Mouse (Mus musculus): ENCODE results near the gene Tmem150c.

DNA sequence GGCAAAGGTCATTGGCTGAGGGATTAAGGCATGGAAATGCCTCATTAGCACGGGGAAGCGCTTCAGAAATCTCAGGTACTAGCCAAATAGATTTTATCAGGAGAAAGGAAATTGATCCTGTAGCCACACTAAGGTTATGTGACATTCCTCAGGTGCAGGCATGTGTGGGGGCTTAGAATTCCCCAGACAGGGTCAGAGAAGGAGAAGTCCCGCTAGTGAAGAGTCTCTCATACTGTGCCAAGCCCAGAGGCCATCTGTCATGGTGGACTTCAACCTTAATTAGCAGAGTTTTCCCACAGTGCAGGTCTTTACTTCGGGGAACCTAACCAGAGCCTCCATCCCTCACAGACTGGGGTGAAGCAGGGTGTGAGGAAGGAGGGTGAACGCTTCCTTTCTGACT is 62.7 kb downstream of the Tmem150c start:
- TF ChIP-seq CTCF (IDR thresholded peaks at IDR 0.05; ENCODE audit: low read depth, low read length) (no peak), POLR2A (IDR thresholded peaks at IDR 0.05; ENCODE audit: extremely low read depth, insufficient read depth, low read length) (no peak)
